Mouse (Mus musculus) heart, embryonic 14.5 days (tissue): ENCODE results near the gene Aip. TPM values are rescaled to one million over a fixed set of nuclear protein-coding genes. Genes with fewer than 3 reads are reported as not detected.

Experiments used
- ATAC-seq: fragments of 200-750 bp; cut with Nextera tagmentation; 2 replicates; pipeline ENCODE4 v1.8.0; 2017; ENCODE audit warnings: low read depth, moderate TSS enrichment; ENCODE audit not compliant: insufficient number of reproducible peaks, insufficient read depth, low FRiP score
- H3K27ac ChIP-seq, 2 experiments: fragments of 200-500 bp in 1 of 2; fragments of 300-500 bp in 1 of 2; sonication (generic) in 1 of 2; replicated peaks in 1 of 2; 2 replicates each; pipeline ENCODE4 v1.5.1; 2012 to 2014; ENCODE audit warnings: low read depth in 2 of 2, low read length in 2 of 2, control low read depth in 1 of 2, mild to moderate bottlenecking in 1 of 2, mixed read lengths in 1 of 2; ENCODE audit not compliant: control insufficient read depth in 1 of 2, insufficient read depth in 1 of 2
- H3K27me3 ChIP-seq: fragments of 300-500 bp; sonication (generic); 2 replicates; pipeline ENCODE4 v1.6.1; 2014; ENCODE audit warnings: mild to moderate bottlenecking, low read length, control low read depth; ENCODE audit not compliant: control insufficient read depth, insufficient read depth
- H3K36me3 ChIP-seq: fragments of 300-500 bp; sonication (generic); 2 replicates; pipeline ENCODE4 v1.6.1; 2014; ENCODE audit warnings: mild to moderate bottlenecking, control low read depth, low read length, mixed read lengths; ENCODE audit not compliant: control insufficient read depth, insufficient read depth
- H3K4me1 ChIP-seq, 2 experiments: fragments of 200-500 bp in 1 of 2; fragments of 300-500 bp in 1 of 2; sonication (generic) in 1 of 2; 2 replicates each; pipeline ENCODE4 v1.6.1; 2012 to 2014; ENCODE audit warnings: low read length in 2 of 2, control low read depth in 1 of 2, mixed read lengths in 1 of 2; ENCODE audit not compliant: control insufficient read depth in 2 of 2, insufficient read depth in 2 of 2
- H3K4me2 ChIP-seq: fragments of 300-500 bp; sonication (generic); 2 replicates; pipeline ENCODE4 v1.6.1; 2014; ENCODE audit warnings: mild to moderate bottlenecking, low read length
- H3K4me3 ChIP-seq, 2 experiments: fragments of 200-500 bp in 1 of 2; fragments of 300-500 bp in 1 of 2; sonication (generic) in 1 of 2; 2 replicates each; pipeline ENCODE4 v1.5.1; 2012 to 2014; ENCODE audit warnings: low read length in 2 of 2, mild to moderate bottlenecking in 2 of 2, control low read depth in 1 of 2, low read depth in 1 of 2, moderate library complexity in 1 of 2; ENCODE audit not compliant: control insufficient read depth in 1 of 2, insufficient read depth in 1 of 2
- H3K9ac ChIP-seq: fragments of 300-500 bp; sonication (generic); 2 replicates; pipeline ENCODE4 v1.6.1; 2014; ENCODE audit warnings: mild to moderate bottlenecking, low read length
- H3K9me3 ChIP-seq: fragments of 300-500 bp; sonication (generic); 2 replicates; pipeline ENCODE4 v1.6.1; 2016; ENCODE audit warnings: low read length, control low read depth; ENCODE audit not compliant: control insufficient read depth
- WGBS: fragments of 180-500 bp; shearing (Covaris S2); extraction: QIAGEN DNeasy Blood & Tissue Kit; methylation state at CpG from one replicate; pipeline ENCODE4 v1.1.7; 2014; 5-methylcytosine and 5-hydroxymethylcytosine counted together
- polyA plus RNA-seq: library from polyadenylated mRNA; unstranded; fragments of >200 nt; fragmentation: Nextera tagmentation; extraction: Ambion mirVana; gene quantifications from 2 replicates; pipeline ENCODE4 v1.2.1, GENCODE M21; 2014

Aip gene
- polyA plus RNA-seq, 1 experiment from 2014 or later: 100 TPM

GRCm38 (mm10) chr19:4156073-4156579, 30.5 kb upstream of the Aip start:
- no peak overlapping the region for H3K9ac ChIP-seq
- WGBS: 65% methylated on average over 20 of the region's 20 CpGs
- H3K36me3 ChIP-seq: peaks cover 87% of the 10 kb centered on the region
- no peaks in the 10 kb centered on the region for H3K27me3 ChIP-seq
- no peak overlapping the region for H3K27ac ChIP-seq
- no peak for ATAC-seq
- no peaks in the 10 kb centered on the region for H3K9me3 ChIP-seq
- no peak overlapping the region for H3K4me3 ChIP-seq
- H3K4me2 ChIP-seq: no peak overlapping the region
- H3K4me1 ChIP-seq: peaks cover 3 to 9% of the 10 kb centered on the region in 2 experiments; a peak in 3 of 4 replicates

- Histone ChIP-seq H3K4me1 (peaks cover 3 to 11% of the 10 kb centered on the region in 2 experiments; a peak in 3 of 4 replicates), H3K9ac (no peak overlapping the region), H3K9me3 (no peaks in the 10 kb centered on the region), H3K4me2 (no peak overlapping the region), H3K4me3 (no peak overlapping the region), H3K36me3 (peaks cover 87% of the 10 kb centered on the region), H3K27ac (no peak overlapping the region), H3K27me3 (no peaks in the 10 kb centered on the region)
- WGBS: 84% methylated on average over 6 of the region's 6 CpGs
- no peak for ATAC-seq
These were observed 29.8 kb upstream of the Aip start for GRCm38 (mm10) chr19:4155223-4156072.

GRCm38 (mm10) chr19:4154437-4155222, 29.0 kb upstream of the Aip start:
- peaks cover 90% of the 10 kb centered on the region for H3K36me3 ChIP-seq
- 74% methylated on average over 13 of the region's 13 CpGs for WGBS

GRCm38 (mm10) chr19:4153232-4153654, 27.6 kb upstream of the Aip start, which contains the start of gene Ptprcap:
TSS of gene Ptprcap (plus strand) at chr19:4153604.
- Histone ChIP-seq H3K36me3 (peaks cover 78% of the 10 kb centered on the region), H3K4me2 (no peak within 1 kb of the TSS), H3K27me3 (no peaks in the 10 kb centered on the region), H3K4me1 (peaks cover 11 to 21% of the 10 kb centered on the region in 2 experiments), H3K9ac (no peak within 1 kb of the TSS), H3K4me3 (no peak within 1 kb of the TSS), H3K27ac (0 out of 4 replicates have a peak within 1 kb of the TSS, but pooled peaks of 1 of the 2 experiments have one; percentile 24), H3K9me3 (no peaks in the 10 kb centered on the region)
- no peak for ATAC-seq
- 47% methylated on average over 11 of the region's 11 CpGs for WGBS

More at GRCm38 (mm10) chr19:4154437-4155222, 29.0 kb upstream of the Aip start:
- Histone ChIP-seq H3K9me3 (no peaks in the 10 kb centered on the region), H3K27me3 (no peaks in the 10 kb centered on the region), H3K27ac (no peak overlapping the region), H3K4me3 (no peak overlapping the region), H3K9ac (no peak overlapping the region), H3K4me1 (peaks cover 4 to 13% of the 10 kb centered on the region in 2 experiments), H3K4me2 (no peak overlapping the region)
- no peak for ATAC-seq

- WGBS: 89% methylated on average over 8 of the region's 8 CpGs
- peaks cover 72% of the 10 kb centered on the region for H3K36me3 ChIP-seq
- H3K4me3 ChIP-seq: no peak overlapping the region
- H3K4me1 ChIP-seq: peaks cover 11 to 26% of the 10 kb centered on the region in 2 experiments
- no peak for ATAC-seq
- H3K27ac ChIP-seq: 0 out of 4 replicates have a peak overlapping the region, but pooled peaks of 1 of the 2 experiments have one; percentile 24
- H3K9me3 ChIP-seq: no peaks in the 10 kb centered on the region
- no peak overlapping the region for H3K4me2 ChIP-seq
- no peaks in the 10 kb centered on the region for H3K27me3 ChIP-seq
- H3K9ac ChIP-seq: no peak overlapping the region
These were observed 27.0 kb upstream of the Aip start for GRCm38 (mm10) chr19:4152445-4153231.

- ATAC-seq: no peak
- Histone ChIP-seq H3K27me3 (no peaks in the 10 kb centered on the region), H3K36me3 (peaks cover 64% of the 10 kb centered on the region), H3K4me1 (peaks cover 11 to 26% of the 10 kb centered on the region in 2 experiments), H3K9ac (no peak overlapping the region), H3K27ac (no peak overlapping the region; a peak in 1 of 4 replicates), H3K4me3 (no peak overlapping the region), H3K4me2 (no peak overlapping the region), H3K9me3 (no peaks in the 10 kb centered on the region)
- WGBS: 83% methylated on average over 5 of the region's 5 CpGs
These were observed 26.2 kb upstream of the Aip start for GRCm38 (mm10) chr19:4151898-4152297.

- peaks cover 60% of the 10 kb centered on the region for H3K36me3 ChIP-seq
- ATAC-seq: no peak
- WGBS: 98% methylated on average over 3 of the region's 5 CpGs
These were observed 25.8 kb upstream of the Aip start for GRCm38 (mm10) chr19:4151488-4151860.

More at GRCm38 (mm10) chr19:4151488-4151860, 25.8 kb upstream of the Aip start:
- Histone ChIP-seq H3K9ac (no peak overlapping the region), H3K27me3 (no peaks in the 10 kb centered on the region), H3K9me3 (no peaks in the 10 kb centered on the region), H3K4me1 (peaks cover 11 to 26% of the 10 kb centered on the region in 2 experiments), H3K4me2 (no peak overlapping the region), H3K4me3 (no peak overlapping the region), H3K27ac (no peak overlapping the region)
